Mouse (Mus musculus) urinary bladder, adult 2 months (tissue): ENCODE measurements around the gene Pex7. TPM values are rescaled to one million over a fixed set of nuclear protein-coding genes. Genes with fewer than 3 reads are reported as not detected.
"Not testable (repeated sequence)": the region's sequence is repeated elsewhere in the genome, so short reads cannot be mapped to it uniquely, and the experiment has no call there.

Source experiments
- DNase-seq: peaks from one replicate; pipeline ENCODE4 v3.0.0; 2022; ENCODE audit warnings: low spot score
- polyA plus RNA-seq: library from polyadenylated mRNA; depleted of rRNA; stranded (reverse); fragments of >200 nt; gene quantifications from 2 replicates; pipeline ENCODE4 v1.2.3, GENCODE M21; 2012

The Pex7 gene
- polyA plus RNA-seq, 1 experiment = 38.2 TPM

GRCm38 (mm10) chr10:19933511-19934383 lies 26.3 kb upstream of the Pex7 start:
- peak; percentile 91 for DNase-seq

GRCm38 (mm10) chr10:19932986-19933385 lies 25.5 kb upstream of the Pex7 start:
- no peak for DNase-seq

- DNase-seq = no peak
Observed at GRCm38 (mm10) chr10:19928205-19928604, 20.7 kb upstream of the Pex7 start.

- not testable (repeated sequence) for DNase-seq
Observed at GRCm38 (mm10) chr10:19926391-19926897, 19.0 kb upstream of the Pex7 start.

GRCm38 (mm10) chr10:19924256-19924655 lies 16.8 kb upstream of the Pex7 start:
- no peak for DNase-seq

GRCm38 (mm10) chr10:19922410-19922809 lies 14.9 kb upstream of the Pex7 start:
- no peak for DNase-seq

GRCm38 (mm10) chr10:19915301-19915700 lies 7.8 kb upstream of the Pex7 start:
- no peak for DNase-seq

- DNase-seq = no peak
Observed at GRCm38 (mm10) chr10:19913806-19914205, 6.3 kb upstream of the Pex7 start.

- DNase-seq = no peak
Observed at GRCm38 (mm10) chr10:19911583-19911982, 4.1 kb upstream of the Pex7 start.

- no peak for DNase-seq
Observed at GRCm38 (mm10) chr10:19910516-19910915, 3.0 kb upstream of the Pex7 start.

- DNase-seq = no peak
Observed at GRCm38 (mm10) chr10:19908076-19908475, 587 bp upstream of the Pex7 start.

- DNase-seq = no peak
Observed at GRCm38 (mm10) chr10:19904077-19904820, 3.2 kb downstream of the Pex7 start.

GRCm38 (mm10) chr10:19901992-19902391 lies 5.5 kb downstream of the Pex7 start:
- no peak for DNase-seq

- DNase-seq = no peak
Observed at GRCm38 (mm10) chr10:19900191-19900590, 7.3 kb downstream of the Pex7 start.

GRCm38 (mm10) chr10:19893976-19894375 lies 13.5 kb downstream of the Pex7 start:
- DNase-seq = no peak

GRCm38 (mm10) chr10:19893146-19893545 lies 14.3 kb downstream of the Pex7 start:
- no peak for DNase-seq

- no peak for DNase-seq
Observed at GRCm38 (mm10) chr10:19891686-19892085, 15.8 kb downstream of the Pex7 start.

GRCm38 (mm10) chr10:19889908-19890307 lies 17.6 kb downstream of the Pex7 start:
- no peak for DNase-seq

- no peak for DNase-seq
Observed at GRCm38 (mm10) chr10:19886249-19886648, 21.2 kb downstream of the Pex7 start.

- no peak for DNase-seq
Observed at GRCm38 (mm10) chr10:19884409-19884808, 23.1 kb downstream of the Pex7 start.

GRCm38 (mm10) chr10:19880437-19880836 lies 27.1 kb downstream of the Pex7 start:
- no peak for DNase-seq

- DNase-seq = no peak
Observed at GRCm38 (mm10) chr10:19879161-19879560, 28.3 kb downstream of the Pex7 start.

GRCm38 (mm10) chr10:19877679-19878078 lies 29.8 kb downstream of the Pex7 start:
- DNase-seq = no peak
